Mouse (Mus musculus) liver, embryonic 12.5 days (tissue): ENCODE results near the gene Ano6. TPM values are rescaled to one million over a fixed set of nuclear protein-coding genes. Genes with fewer than 3 reads are reported as not detected.

Source experiments
- ATAC-seq: fragments of 200-750 bp; cut with Nextera tagmentation; 2 replicates; pipeline ENCODE4 v1.8.0; 2017; ENCODE audit warnings: moderate number of reproducible peaks, mild to moderate bottlenecking, moderate library complexity
- H3K27ac ChIP-seq: fragments of 300-500 bp; sonication (generic); 2 replicates; pipeline ENCODE4 v1.5.1; 2016; ENCODE audit warnings: mild to moderate bottlenecking
- H3K27me3 ChIP-seq: fragments of 300-500 bp; sonication (generic); replicated peaks from 2 replicates; pipeline ENCODE4 v1.6.1; 2016; ENCODE audit warnings: mild to moderate bottlenecking, moderate library complexity
- H3K36me3 ChIP-seq: fragments of 300-500 bp; sonication (generic); 2 replicates; pipeline ENCODE4 v1.6.1; 2016; ENCODE audit warnings: mild to moderate bottlenecking, moderate library complexity
- H3K4me1 ChIP-seq: fragments of 300-500 bp; sonication (generic); 2 replicates; pipeline ENCODE4 v1.6.1; 2016
- H3K4me2 ChIP-seq: fragments of 300-500 bp; sonication (generic); 2 replicates; pipeline ENCODE4 v1.6.1; 2016; ENCODE audit warnings: mild to moderate bottlenecking, moderate library complexity
- H3K4me3 ChIP-seq: fragments of 300-500 bp; sonication (generic); 2 replicates; pipeline ENCODE4 v1.5.1; 2016; ENCODE audit warnings: mild to moderate bottlenecking, moderate library complexity
- H3K9ac ChIP-seq: fragments of 300-500 bp; sonication (generic); 2 replicates; pipeline ENCODE4 v1.6.1; 2016; ENCODE audit warnings: mild to moderate bottlenecking, moderate library complexity
- H3K9me3 ChIP-seq: fragments of 300-500 bp; sonication (generic); replicated peaks from 2 replicates; pipeline ENCODE4 v1.6.1; 2016; ENCODE audit warnings: mild to moderate bottlenecking, moderate library complexity
- WGBS: fragments of 180-500 bp; shearing (Covaris S2); methylation state at CpG from one replicate; pipeline ENCODE4 v1.1.7; 2016; ENCODE audit not compliant: insufficient replicate concordance; 5-methylcytosine and 5-hydroxymethylcytosine counted together
- polyA plus RNA-seq: library from polyadenylated mRNA; unstranded; fragments of >200 nt; fragmentation: Nextera tagmentation; extraction: Ambion mirVana; gene quantifications from 2 replicates; pipeline ENCODE4 v1.2.1, GENCODE M21; 2016

Ano6 gene
- polyA plus RNA-seq, 1 experiment from 2014 or later, result 14.7 TPM

GRCm38 (mm10) chr15:95770307-95770706 lies 20.3 kb upstream of the Ano6 start:
- Histone ChIP-seq H3K27ac (no peak overlapping the region), H3K36me3 (no peaks in the 10 kb centered on the region), H3K9me3 (no peaks in the 10 kb centered on the region), H3K4me2 (no peak overlapping the region), H3K9ac (no peak overlapping the region), H3K4me3 (no peak overlapping the region), H3K4me1 (0 out of 2 replicates have a peak, but pooled peaks cover 6% of the 10 kb centered on the region), H3K27me3 (no peaks in the 10 kb centered on the region)
- ATAC-seq, result no peak
- 54% methylated on average over 2 of the region's 2 CpGs for WGBS

DNA sequence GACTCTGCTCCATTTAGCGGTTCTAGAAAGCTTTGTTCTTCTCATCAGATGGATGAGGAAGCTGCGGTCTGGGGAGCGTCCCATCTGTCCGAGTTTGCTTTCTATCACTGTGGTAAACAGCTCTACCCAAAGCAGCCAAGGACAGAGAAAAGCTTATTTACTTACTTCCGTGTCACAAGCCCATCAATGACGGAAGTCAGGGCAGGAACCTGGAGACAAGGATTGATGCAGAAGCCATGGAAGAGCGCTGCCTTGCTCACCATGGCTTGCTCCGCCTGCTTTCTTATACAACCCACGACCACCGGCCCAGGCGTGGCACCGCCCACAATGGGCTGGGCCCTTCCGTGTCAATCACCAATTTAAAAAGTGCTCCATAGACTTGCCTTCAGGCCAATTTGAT lies 18.3 kb upstream of the Ano6 start:
- Histone ChIP-seq H3K4me3 (peak overlapping the region; percentile 26; the same call in 1 of the 2 replicates), H3K27me3 (0 out of 2 replicates have a peak, but pooled peaks cover 4% of the 10 kb centered on the region), H3K4me2 (peak overlapping the region; percentile 39), H3K4me1 (0 out of 2 replicates have a peak, but pooled peaks cover 6% of the 10 kb centered on the region), H3K27ac (no peak overlapping the region), H3K36me3 (no peaks in the 10 kb centered on the region), H3K9me3 (no peaks in the 10 kb centered on the region), H3K9ac (no peak overlapping the region)
- 35% methylated on average over 13 of the region's 13 CpGs for WGBS
- no peak for ATAC-seq

DNA sequence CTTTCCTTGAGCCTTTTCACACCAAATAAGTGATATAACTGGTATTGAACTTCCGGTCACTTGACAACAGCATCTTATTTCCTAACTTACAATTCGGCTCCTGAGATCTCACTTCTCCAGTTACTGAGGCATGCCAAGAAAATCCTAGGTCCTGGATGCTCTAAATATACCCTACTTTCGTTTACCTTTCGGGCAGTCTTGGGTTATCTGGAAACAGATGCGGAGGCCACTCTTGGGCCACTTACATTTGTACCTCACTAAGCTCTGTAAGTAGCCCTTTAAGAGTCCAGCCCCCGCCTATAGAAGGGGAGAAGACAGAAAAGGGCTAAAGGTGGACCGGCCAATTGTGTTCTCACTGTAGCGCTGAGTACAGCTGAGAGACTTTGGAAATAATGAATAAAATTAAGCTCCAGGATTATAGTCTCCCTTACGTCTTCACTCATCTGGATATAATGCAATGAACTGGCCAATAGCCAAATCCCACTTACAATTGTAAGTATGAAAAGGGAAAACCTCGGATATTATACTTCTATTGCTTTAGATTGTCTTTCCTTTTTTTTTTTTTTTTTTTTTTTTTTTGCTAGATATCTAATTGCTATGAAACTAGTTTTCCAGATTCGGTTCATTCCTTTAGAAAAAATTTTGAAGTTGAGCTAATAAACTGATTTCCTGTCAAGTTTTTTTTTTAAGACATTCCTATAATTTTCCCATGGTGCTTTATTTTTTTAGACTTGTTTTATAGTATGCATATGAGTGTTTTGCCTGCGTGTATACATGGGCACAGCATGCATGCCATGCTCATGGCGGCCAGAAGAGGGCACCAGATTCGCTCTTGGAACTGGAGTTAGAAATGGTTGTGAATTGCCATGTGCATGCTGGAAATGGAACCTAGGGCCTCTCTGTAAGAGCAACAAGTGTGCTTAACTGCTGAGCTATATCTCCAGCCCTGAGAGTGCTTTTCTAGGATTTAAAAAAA lies 17.5 kb upstream of the Ano6 start:
- H3K4me1 ChIP-seq, result 0 out of 2 replicates have a peak, but pooled peaks cover 6% of the 10 kb centered on the region
- no peaks in the 10 kb centered on the region for H3K9me3 ChIP-seq
- 48% methylated on average over 14 of the region's 14 CpGs for WGBS
- H3K4me2 ChIP-seq, result peak overlapping the region; percentile 39
- H3K27ac ChIP-seq, result no peak overlapping the region
- H3K36me3 ChIP-seq, result no peaks in the 10 kb centered on the region
- H3K4me3 ChIP-seq, result no peak overlapping the region
- 0 out of 2 replicates have a peak, but pooled peaks cover 4% of the 10 kb centered on the region for H3K27me3 ChIP-seq
- no peak overlapping the region for H3K9ac ChIP-seq
- no peak for ATAC-seq

DNA sequence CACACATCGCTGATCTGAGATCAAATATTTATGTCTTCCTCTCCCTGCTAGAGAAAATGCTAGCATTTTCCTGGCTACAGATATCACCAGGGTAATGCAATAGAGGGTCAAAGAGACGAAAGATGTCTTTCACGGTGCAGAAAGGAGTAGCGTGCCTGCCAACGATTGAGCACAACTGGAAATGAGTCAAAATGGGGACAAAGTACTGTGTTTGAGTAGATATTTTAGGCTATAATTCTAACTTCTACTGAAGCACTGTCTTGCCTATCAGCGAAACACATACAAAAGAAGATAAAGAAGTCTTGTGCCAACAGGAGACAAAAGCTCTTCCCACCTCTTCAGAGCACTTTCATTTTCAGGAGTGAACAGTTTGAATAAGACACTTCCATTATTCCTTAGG lies 16.4 kb upstream of the Ano6 start:
- Histone ChIP-seq H3K27ac (no peak overlapping the region), H3K4me3 (no peak overlapping the region), H3K4me2 (no peak overlapping the region), H3K36me3 (no peaks in the 10 kb centered on the region), H3K9ac (no peak overlapping the region), H3K9me3 (no peaks in the 10 kb centered on the region), H3K27me3 (0 out of 2 replicates have a peak, but pooled peaks cover 4% of the 10 kb centered on the region), H3K4me1 (0 out of 2 replicates have a peak, but pooled peaks cover 6% of the 10 kb centered on the region)
- ATAC-seq, result no peak
- 73% methylated on average over 6 of the region's 6 CpGs for WGBS

- no peak for ATAC-seq
- H3K36me3 ChIP-seq, result no peaks in the 10 kb centered on the region
- H3K4me2 ChIP-seq, result no peak overlapping the region
- no peak overlapping the region for H3K9ac ChIP-seq
- H3K4me1 ChIP-seq, result 0 out of 2 replicates have a peak, but pooled peaks cover 6% of the 10 kb centered on the region
- no peak overlapping the region for H3K27ac ChIP-seq
- 79% methylated on average over 9 of the region's 9 CpGs for WGBS
- no peak overlapping the region for H3K4me3 ChIP-seq
- H3K9me3 ChIP-seq, result no peaks in the 10 kb centered on the region
- 0 out of 2 replicates have a peak, but pooled peaks cover 4% of the 10 kb centered on the region for H3K27me3 ChIP-seq
These were observed 15.8 kb upstream of the Ano6 start for GRCm38 (mm10) chr15:95774674-95775414.

DNA sequence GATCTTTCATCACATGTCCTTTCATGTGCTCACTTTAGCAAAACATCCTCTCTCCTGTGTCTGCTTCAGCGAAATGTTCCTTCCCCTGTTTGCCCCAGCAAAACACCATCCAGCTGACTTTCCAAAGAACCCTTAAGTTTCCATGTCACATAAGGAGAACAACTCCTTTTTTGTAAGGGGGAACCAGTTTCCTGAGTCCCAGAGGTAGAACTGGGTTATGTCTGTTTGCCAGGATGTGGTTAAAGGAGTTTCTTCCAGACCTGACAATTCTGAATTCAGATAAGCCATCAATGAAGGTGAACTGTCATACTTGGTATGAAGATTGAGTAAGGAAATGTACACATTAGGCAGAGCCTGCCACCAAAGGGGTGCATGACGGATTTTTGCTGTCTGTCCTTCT lies 12.9 kb upstream of the Ano6 start:
- Histone ChIP-seq H3K9ac (no peak overlapping the region), H3K27me3 (0 out of 2 replicates have a peak, but pooled peaks cover 4% of the 10 kb centered on the region), H3K4me1 (0 out of 2 replicates have a peak, but pooled peaks cover 3% of the 10 kb centered on the region), H3K9me3 (no peaks in the 10 kb centered on the region), H3K4me2 (no peak overlapping the region), H3K36me3 (no peaks in the 10 kb centered on the region), H3K27ac (no peak overlapping the region), H3K4me3 (no peak overlapping the region)
- no peak for ATAC-seq
- 65% methylated on average over 2 of the region's 2 CpGs for WGBS

- 0 out of 2 replicates have a peak, but pooled peaks cover 3% of the 10 kb centered on the region for H3K4me1 ChIP-seq
- H3K4me3 ChIP-seq, result no peak overlapping the region
- 0 out of 2 replicates have a peak, but pooled peaks cover 4% of the 10 kb centered on the region for H3K27me3 ChIP-seq
- H3K4me2 ChIP-seq, result no peak overlapping the region
- no peaks in the 10 kb centered on the region for H3K9me3 ChIP-seq
- H3K9ac ChIP-seq, result no peak overlapping the region
- H3K36me3 ChIP-seq, result no peaks in the 10 kb centered on the region
- WGBS, result 52% methylated on average over 4 of the region's 4 CpGs
- H3K27ac ChIP-seq, result no peak overlapping the region
- no peak for ATAC-seq
These were observed 11.9 kb upstream of the Ano6 start for GRCm38 (mm10) chr15:95778710-95779109.

- H3K27ac ChIP-seq, result no peak overlapping the region
- H3K4me3 ChIP-seq, result no peak overlapping the region
- peaks cover 18% of the 10 kb centered on the region for H3K4me1 ChIP-seq
- no peak overlapping the region for H3K4me2 ChIP-seq
- H3K27me3 ChIP-seq, result peaks cover 9% of the 10 kb centered on the region; the same call in 1 of the 2 replicates
- H3K9ac ChIP-seq, result no peak overlapping the region
- H3K9me3 ChIP-seq, result no peaks in the 10 kb centered on the region
- H3K36me3 ChIP-seq, result no peaks in the 10 kb centered on the region
- no peak for ATAC-seq
- WGBS, result 77% methylated on average over 4 of the region's 4 CpGs
These were observed 4.0 kb upstream of the Ano6 start for GRCm38 (mm10) chr15:95786624-95787023.

GRCm38 (mm10) chr15:95787578-95787977 lies 3.1 kb upstream of the Ano6 start:
- H3K36me3 ChIP-seq, result no peaks in the 10 kb centered on the region
- WGBS, result 52% methylated on average over 3 of the region's 3 CpGs
- H3K4me1 ChIP-seq, result peaks cover 28% of the 10 kb centered on the region
- peaks cover 9% of the 10 kb centered on the region; the same call in 1 of the 2 replicates for H3K27me3 ChIP-seq
- no peak overlapping the region for H3K4me2 ChIP-seq
- ATAC-seq, result no peak
- no peaks in the 10 kb centered on the region for H3K9me3 ChIP-seq
- no peak overlapping the region for H3K9ac ChIP-seq
- H3K27ac ChIP-seq, result no peak overlapping the region
- no peak overlapping the region for H3K4me3 ChIP-seq

DNA sequence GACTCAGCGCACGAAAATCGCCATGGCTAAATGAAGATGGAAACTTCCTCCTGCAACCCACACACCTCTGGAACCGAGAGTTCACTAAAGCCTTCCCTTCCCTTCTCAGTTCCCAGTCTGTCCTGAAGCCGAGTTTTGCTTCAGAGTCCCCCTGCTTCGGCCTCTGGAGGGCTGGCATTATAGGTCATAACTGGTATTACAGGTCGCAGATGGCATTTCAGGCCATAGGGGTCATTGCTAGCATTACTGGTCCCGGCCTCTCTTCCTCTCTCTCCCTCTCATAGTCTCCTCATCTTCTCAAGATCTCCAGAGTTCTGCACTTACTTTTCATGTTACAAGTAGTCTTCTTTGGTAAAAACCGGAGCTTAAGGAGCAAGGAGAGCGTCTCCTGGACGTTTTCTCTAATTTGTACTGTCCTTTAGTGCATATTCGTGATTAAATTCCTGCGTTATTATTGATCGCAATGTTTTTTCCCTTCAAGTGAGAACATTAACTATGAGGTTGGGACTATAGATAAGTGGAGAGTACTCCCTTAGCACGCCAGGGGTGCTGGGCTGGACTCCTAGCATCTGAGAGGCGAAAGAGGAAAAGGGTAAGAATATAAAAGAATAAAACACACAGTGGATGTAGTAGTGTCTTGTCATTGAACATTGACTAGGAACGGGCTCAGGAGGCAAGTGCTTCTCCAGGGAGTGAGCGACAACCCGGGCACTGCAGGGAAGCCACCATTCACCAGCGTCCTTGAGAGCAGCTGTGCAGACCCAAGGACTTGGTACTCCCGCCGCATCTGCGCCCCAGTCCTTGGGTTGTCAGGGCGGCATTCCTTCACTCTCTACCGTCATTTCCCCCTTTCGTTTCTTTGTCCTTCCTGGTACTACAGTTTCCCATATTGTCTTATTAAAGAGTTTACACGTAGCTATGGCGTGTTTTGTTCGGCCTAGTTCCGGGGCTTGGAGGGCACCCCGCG lies 798 bp upstream of the Ano6 start:
- peak overlapping the region; percentile 80 for H3K9ac ChIP-seq
- H3K4me2 ChIP-seq, result peak overlapping the region; percentile 97
- peak; percentile 38 for ATAC-seq
- H3K27ac ChIP-seq, result peak overlapping the region; percentile 68
- peak overlapping the region; percentile 75 for H3K4me3 ChIP-seq
- H3K4me1 ChIP-seq, result peaks cover 48% of the 10 kb centered on the region
- WGBS, result 18% methylated on average over 32 of the region's 32 CpGs
- H3K36me3 ChIP-seq, result no peaks in the 10 kb centered on the region
- no peaks in the 10 kb centered on the region for H3K9me3 ChIP-seq
- peaks cover 9% of the 10 kb centered on the region; the same call in 1 of the 2 replicates for H3K27me3 ChIP-seq
